Mouse (Mus musculus): ENCODE data around the gene Tmem216. TPM values are rescaled to one million over a fixed set of nuclear protein-coding genes. Genes with fewer than 3 reads are reported as not detected.

Tmem216 gene
- polyA plus RNA-seq, 1 experiment, result 3.7 TPM

- Histone ChIP-seq H3K36me3 (ENCODE audit: control insufficient read depth, insufficient read depth, low read length) (peaks cover 7% of the 10 kb centered on the region; the same call in 1 of the 2 replicates), H3K27me3 (ENCODE audit: control insufficient read depth, insufficient read depth, low read length) (no peaks in the 10 kb centered on the region), H3K27ac (ENCODE audit: insufficient read depth, low read depth, low read length) (no peak overlapping the region), H3K4me1 (ENCODE audit: control insufficient read depth, insufficient read depth, insufficient read length, low read length) (no peaks in the 10 kb centered on the region), H3K4me3 (ENCODE audit: low read depth, low read length) (no peak overlapping the region)
- TF ChIP-seq CTCF (IDR thresholded peaks at IDR 0.05; ENCODE audit: extremely low read depth, insufficient read length, insufficient replicate concordance, low read depth, low read length) (no peak), POLR2A (IDR thresholded peaks at IDR 0.05; ENCODE audit: low read depth, low read length) (no peak)
- WGBS, result 47% methylated on average over 1 of the region's 1 CpGs
Measured at GRCm38 (mm10) chr19:10521926-10522325, 34.1 kb downstream of the Tmem216 start.

- 66% methylated on average over 1 of the region's 1 CpGs for WGBS
- H3K4me1 ChIP-seq (ENCODE audit: control insufficient read depth, insufficient read depth, insufficient read length, low read length), result no peaks in the 10 kb centered on the region
- peaks cover 20% of the 10 kb centered on the region for H3K36me3 ChIP-seq (ENCODE audit: control insufficient read depth, insufficient read depth, low read length)
- no peak overlapping the region for H3K4me3 ChIP-seq (ENCODE audit: low read depth, low read length)
- H3K27me3 ChIP-seq (ENCODE audit: control insufficient read depth, insufficient read depth, low read length), result no peaks in the 10 kb centered on the region
- no peak overlapping the region for H3K27ac ChIP-seq (ENCODE audit: insufficient read depth, low read depth, low read length)
- TF ChIP-seq POLR2A (IDR thresholded peaks at IDR 0.05; ENCODE audit: low read depth, low read length), result no peak
- 0 out of 2 replicates have a peak, but pooled peaks have one; percentile 8 for TF ChIP-seq CTCF (IDR thresholded peaks at IDR 0.05; ENCODE audit: extremely low read depth, insufficient read length, insufficient replicate concordance, low read depth, low read length)
Measured at GRCm38 (mm10) chr19:10520355-10520754, 35.7 kb downstream of the Tmem216 start.

GRCm38 (mm10) chr19:10510759-10511330, 45.2 kb downstream of the Tmem216 start:
- WGBS, result 66% methylated on average over 6 of the region's 6 CpGs

GRCm38 (mm10) chr19:10502571-10502970, 53.5 kb downstream of the Tmem216 start:
- H3K27ac ChIP-seq (ENCODE audit: insufficient read depth, low read depth, low read length), result no peak overlapping the region
- 9% methylated on average over 4 of the region's 4 CpGs for WGBS
- no peaks in the 10 kb centered on the region for H3K27me3 ChIP-seq (ENCODE audit: control insufficient read depth, insufficient read depth, low read length)
- H3K4me1 ChIP-seq (ENCODE audit: control insufficient read depth, insufficient read depth, insufficient read length, low read length), result no peaks in the 10 kb centered on the region
- TF ChIP-seq POLR2A (IDR thresholded peaks at IDR 0.05; ENCODE audit: low read depth, low read length) (no peak), CTCF (IDR thresholded peaks at IDR 0.05; ENCODE audit: extremely low read depth, insufficient read length, insufficient replicate concordance, low read depth, low read length) (peak; percentile 95; the same call in 1 of the 2 replicates)
- peaks cover 40% of the 10 kb centered on the region for H3K36me3 ChIP-seq (ENCODE audit: control insufficient read depth, insufficient read depth, low read length)
- H3K4me3 ChIP-seq (ENCODE audit: low read depth, low read length), result no peak overlapping the region

More at GRCm38 (mm10) chr19:10510759-10511330, 45.2 kb downstream of the Tmem216 start:
- Histone ChIP-seq H3K4me3 (ENCODE audit: low read depth, low read length) (no peak overlapping the region), H3K36me3 (ENCODE audit: control insufficient read depth, insufficient read depth, low read length) (peaks cover 43% of the 10 kb centered on the region), H3K27ac (ENCODE audit: insufficient read depth, low read depth, low read length) (no peak overlapping the region), H3K4me1 (ENCODE audit: control insufficient read depth, insufficient read depth, insufficient read length, low read length) (no peaks in the 10 kb centered on the region), H3K27me3 (ENCODE audit: control insufficient read depth, insufficient read depth, low read length) (no peaks in the 10 kb centered on the region)
- TF ChIP-seq CTCF (IDR thresholded peaks at IDR 0.05; ENCODE audit: extremely low read depth, insufficient read length, insufficient replicate concordance, low read depth, low read length) (no peak), POLR2A (IDR thresholded peaks at IDR 0.05; ENCODE audit: low read depth, low read length) (no peak)

- no peak overlapping the region for H3K27ac ChIP-seq (ENCODE audit: insufficient read depth, low read depth, low read length)
- TF ChIP-seq POLR2A (IDR thresholded peaks at IDR 0.05; ENCODE audit: low read depth, low read length), result no peak
- TF ChIP-seq CTCF (IDR thresholded peaks at IDR 0.05; ENCODE audit: extremely low read depth, insufficient read length, insufficient replicate concordance, low read depth, low read length), result no peak
- H3K4me3 ChIP-seq (ENCODE audit: low read depth, low read length), result no peak overlapping the region
- H3K36me3 ChIP-seq (ENCODE audit: control insufficient read depth, insufficient read depth, low read length), result peaks cover 33% of the 10 kb centered on the region
- no peaks in the 10 kb centered on the region for H3K27me3 ChIP-seq (ENCODE audit: control insufficient read depth, insufficient read depth, low read length)
- WGBS, result 89% methylated on average over 8 of the region's 8 CpGs
- H3K4me1 ChIP-seq (ENCODE audit: control insufficient read depth, insufficient read depth, insufficient read length, low read length), result no peaks in the 10 kb centered on the region
Measured at GRCm38 (mm10) chr19:10500581-10500980, 55.5 kb downstream of the Tmem216 start.

GRCm38 (mm10) chr19:10497512-10498160, 58.4 kb downstream of the Tmem216 start:
- 57% methylated on average over 8 of the region's 8 CpGs for WGBS
- H3K4me1 ChIP-seq (ENCODE audit: control insufficient read depth, insufficient read depth, insufficient read length, low read length), result no peaks in the 10 kb centered on the region
- H3K27me3 ChIP-seq (ENCODE audit: control insufficient read depth, insufficient read depth, low read length), result no peaks in the 10 kb centered on the region
- no peak overlapping the region for H3K4me3 ChIP-seq (ENCODE audit: low read depth, low read length)
- no peak overlapping the region for H3K27ac ChIP-seq (ENCODE audit: insufficient read depth, low read depth, low read length)
- peaks cover 22% of the 10 kb centered on the region for H3K36me3 ChIP-seq (ENCODE audit: control insufficient read depth, insufficient read depth, low read length)
- TF ChIP-seq POLR2A (IDR thresholded peaks at IDR 0.05; ENCODE audit: low read depth, low read length) (no peak), CTCF (IDR thresholded peaks at IDR 0.05; ENCODE audit: extremely low read depth, insufficient read length, insufficient replicate concordance, low read depth, low read length) (no peak)

GRCm38 (mm10) chr19:10496976-10497375, 59.1 kb downstream of the Tmem216 start:
- peaks cover 20% of the 10 kb centered on the region for H3K36me3 ChIP-seq (ENCODE audit: control insufficient read depth, insufficient read depth, low read length)
- WGBS, result 81% methylated on average over 2 of the region's 2 CpGs
- no peaks in the 10 kb centered on the region for H3K27me3 ChIP-seq (ENCODE audit: control insufficient read depth, insufficient read depth, low read length)
- H3K4me1 ChIP-seq (ENCODE audit: control insufficient read depth, insufficient read depth, insufficient read length, low read length), result no peaks in the 10 kb centered on the region
- TF ChIP-seq POLR2A (IDR thresholded peaks at IDR 0.05; ENCODE audit: low read depth, low read length), result no peak
- no peak for TF ChIP-seq CTCF (IDR thresholded peaks at IDR 0.05; ENCODE audit: extremely low read depth, insufficient read length, insufficient replicate concordance, low read depth, low read length)
- H3K27ac ChIP-seq (ENCODE audit: insufficient read depth, low read depth, low read length), result no peak overlapping the region
- no peak overlapping the region for H3K4me3 ChIP-seq (ENCODE audit: low read depth, low read length)
